Mouse (Mus musculus): ENCODE measurements around the gene Usp43.

Gene Usp43

GRCm38 (mm10) chr11:67808051-67808450 lies 113.9 kb downstream of the Usp43 start:
- in situ Hi-C loops (cut with MseI, MboI): no loop called here

- in situ Hi-C loops (cut with MseI, MboI): no loop called here
These were observed 114.9 kb downstream of the Usp43 start for GRCm38 (mm10) chr11:67806832-67807597.

- in situ Hi-C loops (cut with MseI, MboI): no loop called here
These were observed 116.4 kb downstream of the Usp43 start for GRCm38 (mm10) chr11:67805538-67805937.
